Mouse (Mus musculus) thymus, adult 2 months (tissue): Measurements from ENCODE around the gene Vps29.

Experiments used
- CTCF ChIP-seq: fragments of 200-500 bp; IDR thresholded peaks from 2 replicates; pipeline ENCODE4 v1.5.1; 2012; ENCODE audit warnings: mild to moderate bottlenecking, control low read depth, low read length, moderate library complexity, borderline replicate concordance; ENCODE audit not compliant: control insufficient read depth, poor library complexity, insufficient read depth; ENCODE audit errors: extremely low read depth
- POLR2A ChIP-seq: fragments of 200-500 bp; IDR thresholded peaks from 2 replicates; pipeline ENCODE4 v1.6.1; 2012; ENCODE audit warnings: mild to moderate bottlenecking, low read length, control low read depth, moderate library complexity; ENCODE audit not compliant: control insufficient read depth, poor library complexity, insufficient read depth; ENCODE audit errors: extremely low read depth

- TF ChIP-seq CTCF (no peak), POLR2A (no peak)
Measured at GRCm38 (mm10) chr5:122411892-122412291, 57.7 kb downstream of the Vps29 start.
